Mouse (Mus musculus): Measurements from ENCODE around the gene Map3k6. TPM values are rescaled to one million over a fixed set of nuclear protein-coding genes. Genes with fewer than 3 reads are reported as not detected.

The Map3k6 gene
- polyA plus RNA-seq, 1 experiment from 2014 or later = 1.7 TPM

- DNase-seq (ENCODE audit: low spot score) = no peak
- Histone ChIP-seq H3K4me3 (no peak overlapping the region), H3K27me3 (ENCODE audit: low read depth, poor library complexity, severe bottlenecking) (peaks cover 12% of the 10 kb centered on the region), H3K36me3 (no peaks in the 10 kb centered on the region), H3K4me1 (peaks cover 52% of the 10 kb centered on the region), H3K27ac (peak overlapping the region; percentile 70), H3K9me3 (replicated peaks) (no peaks in the 10 kb centered on the region)
- WGBS = 49% methylated on average over 7 of the region's 7 CpGs
Observed at GRCm38 (mm10) chr4:133204379-133204778, 36.2 kb upstream of the Map3k6 start.

GRCm38 (mm10) chr4:133209366-133209765 is 31.3 kb upstream of the Map3k6 start:
- Histone ChIP-seq H3K9me3 (replicated peaks) (no peaks in the 10 kb centered on the region), H3K4me3 (no peak overlapping the region), H3K4me1 (peaks cover 40% of the 10 kb centered on the region), H3K27ac (no peak overlapping the region), H3K36me3 (no peaks in the 10 kb centered on the region), H3K27me3 (ENCODE audit: low read depth, poor library complexity, severe bottlenecking) (peaks cover 55% of the 10 kb centered on the region)
- 3% methylated on average over 11 of the region's 11 CpGs for WGBS
- peak; percentile 72 for DNase-seq (ENCODE audit: low spot score)

GRCm38 (mm10) chr4:133210023-133210787 is 30.4 kb upstream of the Map3k6 start:
- Histone ChIP-seq H3K36me3 (no peaks in the 10 kb centered on the region), H3K4me1 (peaks cover 32% of the 10 kb centered on the region), H3K9me3 (replicated peaks) (no peaks in the 10 kb centered on the region), H3K27me3 (ENCODE audit: low read depth, poor library complexity, severe bottlenecking) (peaks cover 63% of the 10 kb centered on the region), H3K27ac (no peak overlapping the region), H3K4me3 (no peak overlapping the region)
- 94% methylated on average over 24 of the region's 24 CpGs for WGBS
- DNase-seq (ENCODE audit: low spot score) = no peak

GRCm38 (mm10) chr4:133210788-133211390 is 29.7 kb upstream of the Map3k6 start:
- H3K4me3 ChIP-seq = no peak overlapping the region
- H3K27ac ChIP-seq = no peak overlapping the region
- H3K27me3 ChIP-seq (ENCODE audit: low read depth, poor library complexity, severe bottlenecking) = peaks cover 68% of the 10 kb centered on the region
- peaks cover 31% of the 10 kb centered on the region for H3K4me1 ChIP-seq
- 93% methylated on average over 19 of the region's 19 CpGs for whole genome bisulfite sequencing
- H3K36me3 ChIP-seq = no peaks in the 10 kb centered on the region
- H3K9me3 ChIP-seq (replicated peaks) = no peaks in the 10 kb centered on the region
- DNase-seq (ENCODE audit: low spot score) = no peak

DNA sequence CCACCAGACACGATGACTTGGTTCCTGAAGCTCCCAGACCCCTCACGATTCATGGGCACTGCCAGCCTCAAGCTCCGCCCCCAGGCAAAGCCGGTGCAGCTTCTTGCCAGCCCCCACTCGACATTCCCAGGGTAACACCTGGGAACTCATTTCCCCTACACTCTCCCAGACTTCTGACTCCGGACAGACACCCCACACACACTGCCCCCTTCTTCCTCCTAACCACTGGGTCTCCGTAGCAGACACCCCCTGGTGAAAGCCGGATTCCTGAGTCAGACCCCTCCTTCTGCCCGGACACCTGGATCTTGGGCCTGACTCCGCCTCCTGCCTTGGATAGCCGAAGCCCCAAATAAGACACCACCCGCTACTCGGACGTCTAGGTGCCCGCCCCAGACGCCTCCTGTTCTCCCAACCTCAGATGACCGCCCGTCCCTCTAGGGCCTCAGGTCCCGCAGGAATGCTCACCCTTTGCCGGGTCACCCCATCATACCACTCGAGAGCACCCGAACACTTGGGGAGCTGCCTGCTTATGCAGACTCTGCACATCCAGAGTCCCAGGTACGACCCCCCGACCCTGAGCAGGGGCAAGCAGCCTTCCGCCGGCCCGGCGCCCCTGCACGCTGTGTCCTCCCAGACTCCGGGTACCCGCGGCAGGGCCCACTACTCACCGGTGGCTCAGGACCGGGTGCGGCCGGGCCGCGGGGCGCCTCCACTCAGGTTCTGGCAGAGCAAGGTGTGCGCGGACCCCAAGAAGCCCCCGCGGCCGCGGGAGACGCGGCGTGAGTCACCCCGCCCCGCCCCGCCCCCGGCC is 28.7 kb upstream of the Map3k6 start, which contains the start of the genes Cd164l2 and Gpr3:
Gene Cd164l2 (plus strand): TSS at position 381 of the 811 bp plus-strand sequence.
Gene Gpr3 (minus strand): TSS at position 786 of the 811 bp plus-strand sequence.
- Histone ChIP-seq H3K36me3 (no peaks in the 10 kb centered on the region), H3K27ac (peak within 1 kb of the TSS; percentile 74)

DNA sequence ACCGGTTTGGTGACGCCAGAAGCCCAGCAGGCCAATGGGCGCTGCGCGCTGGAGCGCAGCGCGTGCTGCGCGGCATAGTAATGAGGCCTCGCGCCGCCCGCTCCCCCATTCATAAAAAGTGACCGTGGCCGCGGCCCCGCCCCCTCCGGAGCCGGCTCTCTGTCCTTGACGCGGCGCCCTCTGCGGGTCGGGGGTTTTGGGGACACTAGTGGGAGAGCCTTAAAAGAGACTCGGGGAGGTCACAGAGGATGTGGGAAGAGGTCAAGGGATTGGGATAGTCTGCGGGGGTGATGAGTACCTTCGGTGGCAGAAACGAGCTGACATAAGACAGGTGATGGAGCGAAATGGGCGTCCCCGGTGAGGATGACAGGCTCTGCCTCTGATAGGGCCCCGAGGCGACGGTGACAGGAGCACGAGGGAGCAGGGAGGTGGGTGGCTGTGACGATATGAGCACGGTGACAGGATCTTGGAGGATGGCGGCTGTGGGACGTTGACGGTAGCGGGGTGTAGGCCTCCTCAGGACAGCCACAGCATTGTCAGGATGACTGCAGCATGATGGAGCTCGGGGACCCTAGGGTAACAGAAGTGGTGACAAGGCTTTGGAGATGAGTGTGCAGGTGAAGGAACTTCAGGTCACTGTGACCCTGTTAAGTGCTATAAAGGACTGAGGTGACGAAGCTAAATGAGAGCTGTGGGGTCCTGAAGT is 27.9 kb upstream of the Map3k6 start:
- no peaks in the 10 kb centered on the region for H3K9me3 ChIP-seq (replicated peaks)
- DNase-seq (ENCODE audit: low spot score) = peak; percentile 86
- H3K4me3 ChIP-seq = peak overlapping the region; percentile 81
- H3K4me1 ChIP-seq = peaks cover 37% of the 10 kb centered on the region
- peaks cover 68% of the 10 kb centered on the region for H3K27me3 ChIP-seq (ENCODE audit: low read depth, poor library complexity, severe bottlenecking)
- 1% methylated on average over 44 of the region's 44 CpGs for WGBS
- H3K36me3 ChIP-seq = no peaks in the 10 kb centered on the region
- peak overlapping the region; percentile 74 for H3K27ac ChIP-seq

More for the DNA sequence above, 28.7 kb upstream of the Map3k6 start, which contains the start of the genes Cd164l2 and Gpr3:
- H3K27me3 ChIP-seq (ENCODE audit: low read depth, poor library complexity, severe bottlenecking) = peaks cover 68% of the 10 kb centered on the region
- H3K4me3 ChIP-seq = peak within 1 kb of the TSS; percentile 81
- DNase-seq (ENCODE audit: low spot score) = no peak
- WGBS = 2% methylated on average over 52 of the region's 52 CpGs
- peaks cover 31% of the 10 kb centered on the region for H3K4me1 ChIP-seq
- H3K9me3 ChIP-seq (replicated peaks) = no peaks in the 10 kb centered on the region

DNA sequence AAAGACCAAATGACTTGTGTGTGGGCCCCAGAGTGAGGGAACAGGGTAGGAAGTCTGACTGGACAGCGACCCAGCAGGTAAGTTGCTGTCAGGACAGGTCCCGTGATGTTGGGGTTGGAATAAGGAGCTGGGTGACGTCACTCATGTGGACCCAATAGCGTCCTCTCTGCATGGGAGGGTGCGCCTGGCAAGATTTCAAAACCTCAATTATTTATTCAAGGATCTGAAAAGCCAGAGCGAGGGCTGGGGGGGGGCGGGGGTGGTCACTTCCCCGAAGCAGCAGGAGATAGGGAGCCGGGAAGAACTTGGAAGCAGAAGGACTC is 27.4 kb upstream of the Map3k6 start:
- no peaks in the 10 kb centered on the region for H3K36me3 ChIP-seq
- 0% methylated on average over 9 of the region's 9 CpGs for WGBS
- H3K4me3 ChIP-seq = peak overlapping the region; percentile 81
- H3K9me3 ChIP-seq (replicated peaks) = no peaks in the 10 kb centered on the region
- peaks cover 67% of the 10 kb centered on the region for H3K27me3 ChIP-seq (ENCODE audit: low read depth, poor library complexity, severe bottlenecking)
- H3K4me1 ChIP-seq = peaks cover 40% of the 10 kb centered on the region
- DNase-seq (ENCODE audit: low spot score) = no peak
- no peak overlapping the region for H3K27ac ChIP-seq

GRCm38 (mm10) chr4:133213661-133214060 is 27.0 kb upstream of the Map3k6 start:
- 5% methylated on average over 10 of the region's 10 CpGs for WGBS
- H3K4me3 ChIP-seq = peak overlapping the region; percentile 81

DNA sequence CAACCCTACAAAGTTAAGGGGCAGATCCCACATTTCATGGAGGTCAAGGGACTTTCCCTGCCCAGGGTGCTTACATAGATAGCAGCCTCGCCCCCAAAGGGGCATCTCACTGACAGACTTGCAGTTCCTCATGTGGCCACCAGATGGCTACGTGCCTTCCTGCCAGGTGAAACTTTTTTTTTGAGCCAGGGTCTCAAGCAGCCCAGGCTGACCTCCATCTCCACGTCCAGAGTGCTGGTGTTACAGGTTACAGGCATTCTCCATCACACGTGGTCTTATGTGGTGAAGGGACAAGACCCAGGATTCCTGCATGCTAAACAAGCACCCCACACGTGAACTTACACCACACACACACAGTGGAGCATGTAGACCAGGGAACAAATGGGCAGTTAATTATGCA is 23.0 kb upstream of the Map3k6 start:
- Histone ChIP-seq H3K4me1 (peaks cover 39% of the 10 kb centered on the region), H3K27me3 (ENCODE audit: low read depth, poor library complexity, severe bottlenecking) (peaks cover 70% of the 10 kb centered on the region), H3K36me3 (no peaks in the 10 kb centered on the region), H3K4me3 (no peak overlapping the region), H3K9me3 (replicated peaks) (no peaks in the 10 kb centered on the region), H3K27ac (no peak overlapping the region)
- peak; percentile 82 for DNase-seq (ENCODE audit: low spot score)
- 2% methylated on average over 5 of the region's 5 CpGs for WGBS

More at GRCm38 (mm10) chr4:133213661-133214060, 27.0 kb upstream of the Map3k6 start:
- H3K4me1 ChIP-seq = peaks cover 40% of the 10 kb centered on the region
- H3K27ac ChIP-seq = no peak overlapping the region
- no peaks in the 10 kb centered on the region for H3K9me3 ChIP-seq (replicated peaks)
- H3K36me3 ChIP-seq = no peaks in the 10 kb centered on the region
- no peak for DNase-seq (ENCODE audit: low spot score)
- H3K27me3 ChIP-seq (ENCODE audit: low read depth, poor library complexity, severe bottlenecking) = peaks cover 62% of the 10 kb centered on the region

DNA sequence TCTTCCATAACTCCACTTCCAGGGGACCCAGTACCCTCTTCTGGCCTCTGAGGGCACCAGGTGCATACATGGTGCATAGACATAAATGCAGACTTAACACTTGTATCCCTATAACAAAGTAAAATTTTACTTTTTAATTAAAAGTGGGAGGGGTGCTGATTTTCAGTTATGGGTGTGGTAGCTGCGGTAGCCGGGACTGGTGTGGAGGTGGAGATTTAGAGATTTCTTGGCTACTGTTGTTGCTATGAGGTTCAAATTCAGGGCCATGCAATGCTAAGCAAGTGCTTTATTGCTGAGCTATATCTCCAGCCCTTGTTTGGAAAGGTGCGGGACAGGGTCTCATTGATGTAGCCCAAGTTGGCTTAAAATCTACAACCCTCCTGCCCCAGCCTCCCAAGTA is 21.9 kb upstream of the Map3k6 start:
- peaks cover 38% of the 10 kb centered on the region for H3K4me1 ChIP-seq
- no peaks in the 10 kb centered on the region for H3K36me3 ChIP-seq
- H3K9me3 ChIP-seq (replicated peaks) = no peaks in the 10 kb centered on the region
- no peak overlapping the region for H3K4me3 ChIP-seq
- peaks cover 69% of the 10 kb centered on the region for H3K27me3 ChIP-seq (ENCODE audit: low read depth, poor library complexity, severe bottlenecking)
- DNase-seq (ENCODE audit: low spot score) = no peak
- no peak overlapping the region for H3K27ac ChIP-seq
- WGBS = 89% methylated on average over 3 of the region's 3 CpGs

GRCm38 (mm10) chr4:133220656-133221055 is 20.0 kb upstream of the Map3k6 start:
- peak; percentile 72 for DNase-seq (ENCODE audit: low spot score)
- Histone ChIP-seq H3K9me3 (replicated peaks) (no peaks in the 10 kb centered on the region), H3K4me1 (peaks cover 40% of the 10 kb centered on the region), H3K36me3 (no peaks in the 10 kb centered on the region), H3K27me3 (ENCODE audit: low read depth, poor library complexity, severe bottlenecking) (peaks cover 53% of the 10 kb centered on the region), H3K4me3 (peak overlapping the region; percentile 51), H3K27ac (peak overlapping the region; percentile 42)
- 1% methylated on average over 25 of the region's 25 CpGs for WGBS

DNA sequence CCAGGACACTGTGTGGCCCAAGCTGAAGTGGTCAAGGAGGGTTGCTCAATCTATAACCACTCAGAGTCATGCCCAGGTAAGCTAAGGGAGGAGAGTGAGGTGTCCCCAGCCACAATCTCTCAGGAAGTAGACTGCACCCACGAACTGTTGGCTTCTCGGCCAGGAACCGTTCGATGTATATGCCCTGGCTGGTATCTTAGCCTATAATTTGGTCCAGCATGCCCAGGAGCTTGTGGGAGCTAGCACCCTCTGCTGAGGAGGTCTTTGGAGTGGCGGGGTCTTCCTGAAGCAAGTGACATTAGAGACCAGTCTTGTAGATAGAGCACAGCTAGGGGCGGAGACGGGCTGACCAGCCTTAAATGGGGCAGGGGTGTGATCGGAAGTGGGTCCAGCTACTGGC is 18.9 kb upstream of the Map3k6 start:
- no peak for DNase-seq (ENCODE audit: low spot score)
- H3K36me3 ChIP-seq = no peaks in the 10 kb centered on the region
- H3K4me1 ChIP-seq = peaks cover 40% of the 10 kb centered on the region
- no peak overlapping the region for H3K4me3 ChIP-seq
- 84% methylated on average over 8 of the region's 8 CpGs for whole genome bisulfite sequencing
- peaks cover 52% of the 10 kb centered on the region for H3K27me3 ChIP-seq (ENCODE audit: low read depth, poor library complexity, severe bottlenecking)
- H3K27ac ChIP-seq = no peak overlapping the region
- no peaks in the 10 kb centered on the region for H3K9me3 ChIP-seq (replicated peaks)

Data from limb, embryonic 10.5 days (tissue).